In genomic region chr16:58464051-58464450, GRCm38 (mm10) we compare ENCODE assay signal across 25 mouse cellular contexts. TPM values are rescaled to one million over a fixed set of nuclear protein-coding genes. Genes with fewer than 3 reads are reported as not detected.
DNase-seq lines count a peak whose midpoint lies in the region; ATAC-seq and TF ChIP-seq lines count a peak whose summit lies in the region.
"Had no signal": no experiment of that assay in that cellular context is flagged by ENCODE, and none has a peak within 500 bp of the region (broad histone marks: within the 10 kb centered on the region; RNA-seq: fewer than 3 reads in every experiment).

No protein-coding gene starts in this region.

- peaks cover 73% of the 10 kb centered on the region for H3K36me3 ChIP-seq in liver, embryonic 12.5 days
- H3K36me3 ChIP-seq in kidney, adult 2 months (ENCODE audit: control insufficient read depth, insufficient read depth, low read length): no peaks in the 10 kb centered on the region; the same call in 1 of the 2 replicates
- peaks cover 23% of the 10 kb centered on the region; the same call in 1 of the 2 replicates for H3K36me3 ChIP-seq in kidney, postnatal 0 days (ENCODE audit: insufficient read depth, low read length)
- peaks cover 15% of the 10 kb centered on the region for H3K36me3 ChIP-seq in liver, embryonic 14.5 days (replicated peaks; ENCODE audit: control insufficient read depth, insufficient read depth, low read depth)

- no peak for TF ChIP-seq POLR2A in kidney, adult 2 months (IDR thresholded peaks at IDR 0.05; ENCODE audit: low read depth, low read length)

- H3K27ac ChIP-seq in liver, embryonic 12.5 days: peak overlapping the region; percentile 27
- no peak overlapping the region for H3K27ac ChIP-seq in kidney, adult 2 months (ENCODE audit: insufficient read depth, low read depth, low read length)
- H3K27ac ChIP-seq in kidney, postnatal 0 days: peak overlapping the region; percentile 25; the same call in 1 of the 2 replicates
- H3K27ac ChIP-seq in liver, embryonic 14.5 days: no peak overlapping the region
- H3K27ac ChIP-seq: embryonic facial prominence, embryonic 15.5 days; forebrain, embryonic 15.5 days; heart, adult 2 months; heart, embryonic 15.5 days; hindbrain, embryonic 15.5 days; liver, embryonic 15.5 days; neural tube, embryonic 13.5 days had no signal

- no peak for TF ChIP-seq EP300 in liver, embryonic 14.5 days (IDR thresholded peaks at IDR 0.05; ENCODE audit: low read depth)

- ATAC-seq in liver, embryonic 12.5 days: no peak
- peak; percentile 33; the same call in 1 of the 2 replicates for ATAC-seq in kidney, postnatal 0 days (replicated peaks; ENCODE audit: low FRiP score, low read depth)
- no peak for ATAC-seq in liver, embryonic 14.5 days (ENCODE audit: insufficient read depth)
- ATAC-seq: CD4-positive, CD25-positive, alpha-beta regulatory T cell, adult 4 months; forebrain, embryonic 15.5 days; midbrain, embryonic 16.5 days had no signal

- DNase-seq in liver: no peak
- peak; percentile 72 for DNase-seq in kidney, adult 2 months
- DNase-seq in kidney, postnatal 0 days (ENCODE audit: low spot score): no peak
- no peak for DNase-seq in liver, embryonic 14.5 days (ENCODE audit: low read depth in 3 of 3, low spot score in 3 of 3)
- DNase-seq in adrenal gland, adult 18-20 months (ENCODE audit: low spot score in 2 of 2): no peak
- DNase-seq in adrenal gland, postnatal 10 days: no peak
- DNase-seq in adrenal gland, adult 8-10 months: no peak
- DNase-seq: cerebellum, adult 8-10 months; gastrocnemius, postnatal 14 days; heart, adult 2 months; heart, postnatal 4 days; lung, postnatal 4 days; retina, postnatal 1 day; right cerebral cortex, postnatal 25 days; spleen, adult 18-20 months had no signal

- H3K4me1 ChIP-seq in liver, embryonic 12.5 days: peaks cover 43% of the 10 kb centered on the region
- H3K4me1 ChIP-seq in kidney, adult 2 months (ENCODE audit: control insufficient read depth, insufficient read depth, low read length): no peaks in the 10 kb centered on the region; the same call in 1 of the 2 replicates
- H3K4me1 ChIP-seq in kidney, postnatal 0 days (replicated peaks; ENCODE audit: insufficient read depth, low read length): no peaks in the 10 kb centered on the region
- peaks cover 5 to 7% of the 10 kb centered on the region in 2 experiments for H3K4me1 ChIP-seq in liver, embryonic 14.5 days (replicated peaks; ENCODE audit: control insufficient read depth in 2 of 2, insufficient read depth in 2 of 2, low read length in 1 of 2)
- H3K4me1 ChIP-seq: embryonic facial prominence, embryonic 15.5 days; forebrain, embryonic 15.5 days; hindbrain, embryonic 15.5 days; neural tube, embryonic 13.5 days had no signal

- no peak overlapping the region for H3K9ac ChIP-seq in liver, embryonic 12.5 days
- H3K9ac ChIP-seq in kidney, postnatal 0 days (ENCODE audit: low read depth, low read length): no peak overlapping the region
- H3K9ac ChIP-seq in liver, embryonic 14.5 days (replicated peaks): no peak overlapping the region
- H3K9ac ChIP-seq: embryonic facial prominence, embryonic 15.5 days; forebrain, embryonic 15.5 days; heart, embryonic 15.5 days; hindbrain, embryonic 15.5 days; liver, embryonic 15.5 days; neural tube, embryonic 13.5 days had no signal

- WGBS in liver, embryonic 12.5 days (ENCODE audit: insufficient replicate concordance): 88% methylated on average over 14 of the region's 14 CpGs
- WGBS in kidney, adult 2 months: 36% methylated on average over 14 of the region's 14 CpGs
- 74% methylated on average over 14 of the region's 14 CpGs for WGBS in kidney, postnatal 0 days
- WGBS in liver, embryonic 14.5 days (ENCODE audit: insufficient replicate concordance): 84% methylated on average over 14 of the region's 14 CpGs

- no peaks in the 10 kb centered on the region for H3K9me3 ChIP-seq in liver, embryonic 12.5 days (replicated peaks)
- no peaks in the 10 kb centered on the region for H3K9me3 ChIP-seq in kidney, postnatal 0 days (replicated peaks; ENCODE audit: low read length)
- no peaks in the 10 kb centered on the region for H3K9me3 ChIP-seq in liver, embryonic 14.5 days (ENCODE audit: control insufficient read depth, low read length)
- H3K9me3 ChIP-seq: embryonic facial prominence, embryonic 15.5 days; forebrain, embryonic 15.5 days; heart, embryonic 15.5 days; hindbrain, embryonic 15.5 days; liver, embryonic 15.5 days; neural tube, embryonic 13.5 days had no signal

- H3K27me3 ChIP-seq in liver, embryonic 12.5 days (replicated peaks): no peaks in the 10 kb centered on the region
- H3K27me3 ChIP-seq in kidney, adult 2 months (replicated peaks; ENCODE audit: control insufficient read depth, insufficient read depth, low read length): no peaks in the 10 kb centered on the region
- no peaks in the 10 kb centered on the region for H3K27me3 ChIP-seq in kidney, postnatal 0 days (ENCODE audit: insufficient read depth, low read length)
- no peaks in the 10 kb centered on the region for H3K27me3 ChIP-seq in liver, embryonic 14.5 days (ENCODE audit: control insufficient read depth, insufficient read depth, low read length)
- H3K27me3 ChIP-seq: embryonic facial prominence, embryonic 15.5 days; forebrain, embryonic 15.5 days; heart, embryonic 15.5 days; hindbrain, embryonic 15.5 days; liver, embryonic 15.5 days; neural tube, embryonic 13.5 days had no signal

- no peak overlapping the region for H3K4me2 ChIP-seq in liver, embryonic 12.5 days
- H3K4me2 ChIP-seq in kidney, postnatal 0 days (ENCODE audit: low read length): no peak overlapping the region
- no peak overlapping the region for H3K4me2 ChIP-seq in liver, embryonic 14.5 days (ENCODE audit: low read depth)
- H3K4me2 ChIP-seq: embryonic facial prominence, embryonic 15.5 days; forebrain, embryonic 15.5 days; heart, embryonic 15.5 days; hindbrain, embryonic 15.5 days; liver, embryonic 15.5 days; neural tube, embryonic 13.5 days had no signal

- H3K4me3 ChIP-seq in liver, embryonic 12.5 days: no peak overlapping the region
- no peak overlapping the region for H3K4me3 ChIP-seq in kidney, adult 2 months (ENCODE audit: insufficient read depth, low read depth, low read length)
- H3K4me3 ChIP-seq in kidney, postnatal 0 days (replicated peaks; ENCODE audit: low read depth, low read length): no peak overlapping the region
- H3K4me3 ChIP-seq in liver, embryonic 14.5 days (ENCODE audit: insufficient read depth in 1 of 2, low read depth in 2 of 2, low read length in 2 of 2): no peak overlapping the region
- H3K4me3 ChIP-seq: embryonic facial prominence, embryonic 15.5 days; forebrain, embryonic 15.5 days; heart, adult 2 months; heart, embryonic 15.5 days; hindbrain, embryonic 15.5 days; liver, embryonic 15.5 days; myocyte; neural tube, embryonic 13.5 days had no signal

- no peak; the same call in 1 of the 2 replicates for TF ChIP-seq CTCF in kidney, adult 2 months (conservative IDR thresholded peaks at IDR 0.05; ENCODE audit: insufficient read depth, insufficient read length, low read depth, low read length)
- peak; percentile 66 for TF ChIP-seq CTCF in kidney, postnatal 0 days (IDR thresholded peaks at IDR 0.05; ENCODE audit: low read depth)
- 0 out of 2 replicates have a peak, but pooled peaks have one; percentile 23 for TF ChIP-seq CTCF in liver, embryonic 14.5 days (IDR thresholded peaks at IDR 0.05; ENCODE audit: low read depth)

RNA-seq across cellular contexts. Expression of gene Dcbld2, which starts 55.8 kb away (rescaled TPM):
- polyA plus RNA-seq in liver, embryonic 12.5 days (2016; fragmentation: Nextera tagmentation; extraction: Ambion mirVana): 4.7 and 6.1 TPM in 2 replicates
- 7.0 and 7.1 TPM in 2 replicates for polyA plus RNA-seq in kidney, adult 2 months (2012; rRNA removed)
- polyA plus RNA-seq in kidney, postnatal 0 days (2015; fragmentation: Nextera tagmentation; extraction: Ambion mirVana): 2.8 and 3.6 TPM in 2 replicates
- 2.6 TPM in 2 replicates for polyA plus RNA-seq in liver, embryonic 14.5 days (2012; rRNA removed)
- polyA plus RNA-seq in liver, embryonic 14.5 days (2014; fragmentation: Nextera tagmentation; extraction: Ambion mirVana): 0.84 and 0.90 TPM in 2 replicates
- total RNA-seq in adrenal gland, adult 18-20 months (2021): 10 to 100 TPM in 1 of 2 experiments, 1 to 10 TPM in 1; 8.3 to 11.6 TPM
- 10 to 100 TPM; 11.2 to 11.6 TPM for total RNA-seq in adrenal gland, postnatal 10 days (2021)
- total RNA-seq in adrenal gland, adult 8-10 months (2022): 10 to 100 TPM in 3 of 4 experiments, 1 to 10 TPM in 1; 9.6 to 14.1 (median 11.4) TPM

RNA-seq across cellular contexts. Expression of gene St3gal6, which starts 60.0 kb away (rescaled TPM):
- polyA plus RNA-seq in liver, embryonic 12.5 days (2016; fragmentation: Nextera tagmentation; extraction: Ambion mirVana): 60.1 TPM in 2 replicates
- 32.5 and 36.6 TPM in 2 replicates for polyA plus RNA-seq in kidney, adult 2 months (2012; rRNA removed)
- 93.6 and 93.8 TPM in 2 replicates for polyA plus RNA-seq in kidney, postnatal 0 days (2015; fragmentation: Nextera tagmentation; extraction: Ambion mirVana)
- polyA plus RNA-seq in liver, embryonic 14.5 days (2012; rRNA removed): 6.7 and 10.4 TPM in 2 replicates
- 25.4 and 25.6 TPM in 2 replicates for polyA plus RNA-seq in liver, embryonic 14.5 days (2014; fragmentation: Nextera tagmentation; extraction: Ambion mirVana)
- 10 to 100 TPM; 23.1 to 29.1 TPM for total RNA-seq in adrenal gland, adult 18-20 months (2021)
- total RNA-seq in adrenal gland, postnatal 10 days (2021): 10 to 100 TPM; 23.2 to 29.1 TPM
- total RNA-seq in adrenal gland, adult 8-10 months (2022): 10 to 100 TPM; 13.6 to 30.8 (median 17.8) TPM

Comparison
In these comparisons a context has a peak if more than half of its experiments do, and no peak if none do; other contexts are left out.
1. H3K27ac ChIP-seq: peak in liver, embryonic 12.5 days (single experiment) and kidney, postnatal 0 days (single experiment); none in kidney, adult 2 months (single experiment) and liver, embryonic 14.5 days (single experiment).